ENCODE assay signal across 10 mouse cellular contexts in genomic region chr2:31963491-31963890, GRCm38 (mm10). TPM values are rescaled to one million over a fixed set of nuclear protein-coding genes. Genes with fewer than 3 reads are reported as not detected.
A peak's percentile ranks its signal among the peaks of the same experiment; 100 is the strongest.
DNase-seq lines count a peak whose midpoint lies in the region; ATAC-seq lines count a peak whose summit lies in the region.
"Had no signal": no experiment of that assay in that cellular context is flagged by ENCODE, and none has a peak within 500 bp of the region (broad histone marks: within the 10 kb centered on the region; RNA-seq: fewer than 3 reads in every experiment).

No protein-coding gene starts in this region.

- no peak overlapping the region for H3K9ac ChIP-seq in hindbrain, embryonic 11.5 days (ENCODE audit: low read depth, low read length)
- H3K9ac ChIP-seq in intestine, embryonic 16.5 days (ENCODE audit: low read depth, low read length), result no peak overlapping the region
- H3K9ac ChIP-seq in midbrain, embryonic 13.5 days (replicated peaks), result no peak overlapping the region
- H3K9ac ChIP-seq: liver, embryonic 13.5 days had no signal

- no peaks in the 10 kb centered on the region for H3K27me3 ChIP-seq in hindbrain, embryonic 10.5 days (ENCODE audit: insufficient read depth, poor library complexity, severe bottlenecking)
- H3K27me3 ChIP-seq in hindbrain, embryonic 11.5 days (ENCODE audit: control insufficient read depth, insufficient read depth, low read length), result no peaks in the 10 kb centered on the region
- H3K27me3 ChIP-seq in intestine, embryonic 16.5 days (replicated peaks; ENCODE audit: control insufficient read depth, insufficient read depth, low read length), result no peaks in the 10 kb centered on the region
- H3K27me3 ChIP-seq in midbrain, embryonic 13.5 days, result no peaks in the 10 kb centered on the region
- H3K27me3 ChIP-seq: liver, embryonic 13.5 days had no signal

- DNase-seq in hindbrain, embryonic 10.5 days (ENCODE audit: low spot score), result no peak
- DNase-seq in hindbrain, embryonic 11.5 days (ENCODE audit: low spot score), result no peak
- DNase-seq in cerebellum, postnatal 10 days, result peak; percentile 69 to 78
- DNase-seq in layer of hippocampus, adult 9-10 months (ENCODE audit: low spot score), result no peak
- DNase-seq in urinary bladder, adult 18-20 months (ENCODE audit: low spot score in 2 of 2), result no peak
- DNase-seq in gastrocnemius, adult 8-10 months (ENCODE audit: low spot score in 2 of 2), result no peak
- DNase-seq: liver, embryonic 13.5 days had no signal

- H3K9me3 ChIP-seq in hindbrain, embryonic 10.5 days, result no peaks in the 10 kb centered on the region
- no peaks in the 10 kb centered on the region for H3K9me3 ChIP-seq in hindbrain, embryonic 11.5 days (ENCODE audit: control insufficient read depth, low read length)
- no peaks in the 10 kb centered on the region for H3K9me3 ChIP-seq in intestine, embryonic 16.5 days (ENCODE audit: control insufficient read depth, low read length)
- no peaks in the 10 kb centered on the region for H3K9me3 ChIP-seq in midbrain, embryonic 13.5 days
- H3K9me3 ChIP-seq: liver, embryonic 13.5 days had no signal

- H3K27ac ChIP-seq in hindbrain, embryonic 10.5 days, result peak overlapping the region; percentile 75; the same call in 1 of the 2 replicates
- no peak overlapping the region for H3K27ac ChIP-seq in hindbrain, embryonic 11.5 days (ENCODE audit: low read depth, low read length)
- H3K27ac ChIP-seq in intestine, embryonic 16.5 days (ENCODE audit: low read length), result no peak overlapping the region
- peak overlapping the region; percentile 72 for H3K27ac ChIP-seq in midbrain, embryonic 13.5 days
- H3K27ac ChIP-seq: heart, adult 2 months; liver, embryonic 13.5 days had no signal

- WGBS in hindbrain, embryonic 10.5 days, result 85% methylated on average over 7 of the region's 7 CpGs
- 83% methylated on average over 7 of the region's 7 CpGs for WGBS in hindbrain, embryonic 11.5 days
- 76% methylated on average over 7 of the region's 7 CpGs for WGBS in intestine, embryonic 16.5 days
- WGBS in midbrain, embryonic 13.5 days, result 85% methylated on average over 7 of the region's 7 CpGs

- H3K4me1 ChIP-seq in hindbrain, embryonic 10.5 days (replicated peaks), result peaks cover 30% of the 10 kb centered on the region
- H3K4me1 ChIP-seq in hindbrain, embryonic 11.5 days (replicated peaks; ENCODE audit: control insufficient read depth, insufficient read depth, low read length), result no peaks in the 10 kb centered on the region
- peaks cover 2% of the 10 kb centered on the region; the same call in 1 of the 2 replicates for H3K4me1 ChIP-seq in intestine, embryonic 16.5 days (ENCODE audit: control insufficient read depth, insufficient read depth, low read length)
- peaks cover 17% of the 10 kb centered on the region for H3K4me1 ChIP-seq in midbrain, embryonic 13.5 days (replicated peaks)

- H3K4me2 ChIP-seq in hindbrain, embryonic 11.5 days (replicated peaks; ENCODE audit: low read depth, low read length), result no peak overlapping the region
- H3K4me2 ChIP-seq in intestine, embryonic 16.5 days (ENCODE audit: low read depth, low read length), result no peak overlapping the region
- H3K4me2 ChIP-seq in midbrain, embryonic 13.5 days (replicated peaks), result no peak overlapping the region
- H3K4me2 ChIP-seq: liver, embryonic 13.5 days had no signal

- H3K4me3 ChIP-seq in hindbrain, embryonic 10.5 days, result no peak overlapping the region
- H3K4me3 ChIP-seq in hindbrain, embryonic 11.5 days (ENCODE audit: low read depth, low read length), result no peak overlapping the region
- H3K4me3 ChIP-seq in intestine, embryonic 16.5 days (ENCODE audit: low read length), result no peak overlapping the region
- no peak overlapping the region for H3K4me3 ChIP-seq in midbrain, embryonic 13.5 days (replicated peaks)
- H3K4me3 ChIP-seq: heart, adult 2 months; liver, embryonic 13.5 days had no signal

- peaks cover 85% of the 10 kb centered on the region for H3K36me3 ChIP-seq in hindbrain, embryonic 10.5 days
- H3K36me3 ChIP-seq in hindbrain, embryonic 11.5 days (ENCODE audit: control insufficient read depth, insufficient read depth, low read length), result no peaks in the 10 kb centered on the region
- no peaks in the 10 kb centered on the region for H3K36me3 ChIP-seq in intestine, embryonic 16.5 days (ENCODE audit: control insufficient read depth, insufficient read depth, low read length)
- no peaks in the 10 kb centered on the region for H3K36me3 ChIP-seq in midbrain, embryonic 13.5 days
- H3K36me3 ChIP-seq: liver, embryonic 13.5 days had no signal

- ATAC-seq in hindbrain, embryonic 11.5 days (ENCODE audit: low FRiP score), result no peak
- 0 out of 2 replicates have a peak, but pooled peaks have one; percentile 47 for ATAC-seq in intestine, embryonic 16.5 days
- ATAC-seq in midbrain, embryonic 13.5 days, result no peak

RNA-seq across cellular contexts. Expression of gene Nup214, which starts 10.7 kb away (rescaled TPM):
- 99.3 and 109 TPM in 2 replicates for polyA plus RNA-seq in hindbrain, embryonic 10.5 days (2016; fragmentation: Nextera tagmentation; extraction: Ambion mirVana)
- polyA plus RNA-seq in hindbrain, embryonic 11.5 days (2014; fragmentation: Nextera tagmentation; extraction: Ambion mirVana), result 70.0 and 76.1 TPM in 2 replicates
- 61.4 and 71.9 TPM in 2 replicates for polyA plus RNA-seq in intestine, embryonic 16.5 days (2015; fragmentation: Nextera tagmentation; extraction: Ambion mirVana)
- 84.5 and 91.4 TPM in 2 replicates for polyA plus RNA-seq in midbrain, embryonic 13.5 days (2015; fragmentation: Nextera tagmentation; extraction: Ambion mirVana)
- 10 to 100 TPM; 16.0 to 20.5 (median 18.3) TPM for total RNA-seq in gastrocnemius, adult 8-10 months (2022)

RNA-seq across cellular contexts. Expression of gene Aif1l, which starts 13.6 kb away (rescaled TPM):
- 47.3 and 71.6 TPM in 2 replicates for polyA plus RNA-seq in hindbrain, embryonic 10.5 days (2016; fragmentation: Nextera tagmentation; extraction: Ambion mirVana)
- polyA plus RNA-seq in hindbrain, embryonic 11.5 days (2014; fragmentation: Nextera tagmentation; extraction: Ambion mirVana), result 54.0 and 58.3 TPM in 2 replicates
- 9.9 and 10.9 TPM in 2 replicates for polyA plus RNA-seq in intestine, embryonic 16.5 days (2015; fragmentation: Nextera tagmentation; extraction: Ambion mirVana)
- polyA plus RNA-seq in midbrain, embryonic 13.5 days (2015; fragmentation: Nextera tagmentation; extraction: Ambion mirVana), result 32.1 and 32.6 TPM in 2 replicates
- 1 to 10 TPM; 1.3 to 3.7 (median 2.3) TPM for total RNA-seq in gastrocnemius, adult 8-10 months (2022)

Comparison
In these comparisons a context has a peak if more than half of its experiments do, and no peak if none do; other contexts are left out.
1. H3K27ac ChIP-seq: peak in hindbrain, embryonic 10.5 days (single experiment) and midbrain, embryonic 13.5 days (single experiment); none in hindbrain, embryonic 11.5 days (single experiment) and intestine, embryonic 16.5 days (single experiment).
2. DNase-seq: peak in cerebellum, postnatal 10 days (2 of 2); none in hindbrain, embryonic 10.5 days (single experiment), hindbrain, embryonic 11.5 days (single experiment), layer of hippocampus, adult 9-10 months (single experiment), urinary bladder, adult 18-20 months (0 of 2) and gastrocnemius, adult 8-10 months (0 of 2).